Mouse (Mus musculus): Measurements from ENCODE around the gene Olfr1058. TPM values are rescaled to one million over a fixed set of nuclear protein-coding genes. Genes with fewer than 3 reads are reported as not detected.

Olfr1058 gene
- not detected in 2 replicates for polyA plus RNA-seq (2012; rRNA removed)

GRCm38 (mm10) chr2:86388461-86388860, at the start of gene Olfr1058:
Gene Olfr1058, minus strand, starts transcription at chr2:86388561.

GRCm38 (mm10) chr2:86426649-86427048, 38.3 kb upstream of the Olfr1058 start, which contains the start of gene Olfr1062:
Gene Olfr1062, minus strand, starts transcription at chr2:86426749.

GRCm38 (mm10) chr2:86413950-86414349, 25.6 kb upstream of the Olfr1058 start, which contains the start of gene Olfr1061:
Gene Olfr1061, minus strand, starts transcription at chr2:86414050.

GRCm38 (mm10) chr2:86378293-86378692, 10.1 kb downstream of the Olfr1058 start, which contains the start of gene Olfr1057:
Gene Olfr1057, minus strand, starts transcription at chr2:86378393.

GRCm38 (mm10) chr2:86362369-86362768, 26.0 kb downstream of the Olfr1058 start, which contains the start of gene Olfr1056:
Gene Olfr1056, minus strand, starts transcription at chr2:86362469.

GRCm38 (mm10) chr2:86350184-86350583, 38.2 kb downstream of the Olfr1058 start, which contains the start of gene Olfr1055:
Gene Olfr1055, minus strand, starts transcription at chr2:86350284.

GRCm38 (mm10) chr2:86335333-86335732, 53.0 kb downstream of the Olfr1058 start, which contains the start of gene Olfr1054:
Gene Olfr1054, minus strand, starts transcription at chr2:86335433.

Other genes with a start within 250 kb of the Olfr1058 start
- gene Olfr1040, start 241.8 kb downstream of the Olfr1058 start, polyA plus RNA-seq (2012; rRNA removed) = not detected in 2 replicates
- gene Olfr1042, start 226.7 kb downstream of the Olfr1058 start, polyA plus RNA-seq (2012; rRNA removed) = not detected in 2 replicates
- not detected in 2 replicates for gene Olfr1043, start 221.0 kb downstream of the Olfr1058 start, polyA plus RNA-seq (2012; rRNA removed)
- gene Olfr1044, start 210.7 kb downstream of the Olfr1058 start, polyA plus RNA-seq (2012; rRNA removed) = not detected in 2 replicates
- gene Olfr52, start 202.9 kb downstream of the Olfr1058 start, polyA plus RNA-seq (2012; rRNA removed) = not detected in 2 replicates
- not detected in 2 replicates for gene Olfr1045, start 185.6 kb downstream of the Olfr1058 start, polyA plus RNA-seq (2012; rRNA removed)
- gene Olfr1046, start 169.2 kb downstream of the Olfr1058 start, polyA plus RNA-seq (2012; rRNA removed) = not detected in 2 replicates
- not detected in 2 replicates for gene Olfr1047, start 157.2 kb downstream of the Olfr1058 start, polyA plus RNA-seq (2012; rRNA removed)
- not detected in 2 replicates for gene Olfr1048, start 148.3 kb downstream of the Olfr1058 start, polyA plus RNA-seq (2012; rRNA removed)
- gene Olfr1049, start 130.2 kb downstream of the Olfr1058 start, polyA plus RNA-seq (2012; rRNA removed) = not detected in 2 replicates
- not detected in 2 replicates for gene Olfr1051, start 109.5 kb downstream of the Olfr1058 start, polyA plus RNA-seq (2012; rRNA removed)
- not detected in 2 replicates for gene Olfr1052, start 96.1 kb downstream of the Olfr1058 start, polyA plus RNA-seq (2012; rRNA removed)
- gene Olfr1053, start 73.3 kb downstream of the Olfr1058 start, polyA plus RNA-seq (2012; rRNA removed) = not detected in 2 replicates
- gene Olfr1054, start 53.1 kb downstream of the Olfr1058 start, polyA plus RNA-seq (2012; rRNA removed) = not detected in 2 replicates
- not detected in 2 replicates for gene Olfr1055, start 38.3 kb downstream of the Olfr1058 start, polyA plus RNA-seq (2012; rRNA removed)
- gene Olfr1056, start 26.1 kb downstream of the Olfr1058 start, polyA plus RNA-seq (2012; rRNA removed) = not detected in 2 replicates
- not detected in 2 replicates for gene Olfr1057, start 10.2 kb downstream of the Olfr1058 start, polyA plus RNA-seq (2012; rRNA removed)
- gene Olfr1061, start 25.5 kb upstream of the Olfr1058 start, polyA plus RNA-seq (2012; rRNA removed) = not detected in 2 replicates
- not detected in 2 replicates for gene Olfr1062, start 38.2 kb upstream of the Olfr1058 start, polyA plus RNA-seq (2012; rRNA removed)
- not detected in 2 replicates for gene Olfr1065, start 62.0 kb upstream of the Olfr1058 start, polyA plus RNA-seq (2012; rRNA removed)
- not detected in 2 replicates for gene Olfr1066, start 67.7 kb upstream of the Olfr1058 start, polyA plus RNA-seq (2012; rRNA removed)
- not detected in 2 replicates for gene Olfr228, start 98.8 kb upstream of the Olfr1058 start, polyA plus RNA-seq (2012; rRNA removed)
- gene Olfr1076, start 119.9 kb upstream of the Olfr1058 start, polyA plus RNA-seq (2012; rRNA removed) = not detected in 2 replicates
- not detected in 2 replicates for gene Olfr1079, start 153.9 kb upstream of the Olfr1058 start, polyA plus RNA-seq (2012; rRNA removed)
- gene Olfr1080, start 169.7 kb upstream of the Olfr1058 start, polyA plus RNA-seq (2012; rRNA removed) = not detected in 2 replicates
- gene Olfr1082, start 210.4 kb upstream of the Olfr1058 start, polyA plus RNA-seq (2012; rRNA removed) = not detected in 2 replicates

Data from stomach, adult 2 months (tissue).